Mouse (Mus musculus) CH12.LX (cell line): ENCODE data around the gene Lpin1.

Source experiments
- USF1 ChIP-seq: IDR thresholded peaks from 2 replicates; pipeline ENCODE4 v1.6.1; 2014; ENCODE audit warnings: low read depth, mild to moderate bottlenecking, inconsistent platforms, low read length, improper control_type of control experiment
- ZKSCAN1 ChIP-seq: IDR thresholded peaks from 2 replicates; pipeline ENCODE4 v1.6.1; 2012; ENCODE audit warnings: low read depth, inconsistent platforms, low read length, improper control_type of control experiment, borderline replicate concordance

DNA sequence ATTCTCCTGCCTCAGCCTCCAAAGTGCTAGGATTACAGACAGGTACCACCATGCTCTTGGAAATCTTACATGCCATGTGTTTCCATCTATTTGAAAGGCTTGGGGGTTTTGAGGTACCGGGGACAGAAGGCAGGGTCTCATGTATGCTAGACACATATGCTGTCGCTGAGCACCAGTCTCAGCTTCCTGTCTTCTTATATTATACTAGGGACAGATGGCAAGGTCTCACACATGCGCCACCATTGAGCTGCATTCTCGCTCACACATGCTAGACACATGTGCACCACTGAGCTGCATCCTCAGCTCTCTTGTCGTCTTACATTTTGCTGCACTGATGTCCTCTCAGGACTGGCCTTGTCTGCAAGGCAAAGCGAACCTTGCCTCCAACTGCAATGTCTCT lies 8.7 kb upstream of the Lpin1 start:
- TF ChIP-seq ZKSCAN1: no peak
- TF ChIP-seq USF1: no peak
